Mouse (Mus musculus): ENCODE measurements at regions not wholly inside any gene's neighbourhood (a gene's known extent, or its start where the extent isn't known, plus 50 kb on each side); places are given as distances from the start of the nearest gene placed in this dataset.

DNA sequence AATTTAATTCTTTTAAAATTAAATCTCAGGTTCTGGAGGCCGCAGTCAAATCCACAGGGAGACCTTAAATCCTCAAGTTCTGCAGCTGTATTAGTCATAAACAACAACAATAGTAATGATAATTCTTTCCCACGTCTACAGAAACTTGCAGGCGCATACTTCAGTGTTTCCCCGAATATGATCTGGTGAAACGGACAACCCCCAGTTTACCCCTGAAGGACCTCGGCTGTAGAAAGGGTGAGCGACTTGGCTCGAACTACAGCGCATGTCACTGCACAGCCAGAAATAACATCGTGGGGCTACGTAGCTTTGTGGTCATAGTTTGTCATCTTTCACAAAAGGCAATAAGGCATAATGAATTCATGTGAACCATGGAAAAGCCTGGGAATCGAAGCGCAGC is 105.0 kb upstream of the Zeb2 start:
- peaks cover 3% of the 10 kb centered on the region for H3K27me3 ChIP-seq
- TF ChIP-seq CTCF (IDR thresholded peaks at IDR 0.05): no peak
- no peak for DNase-seq (ENCODE audit: low read depth, low spot score)
- ChIA-PET POLR2A (no interaction called here), CTCF (no interaction called here)
- in situ Hi-C loops (cut with MboI; ENCODE audit: low pct_unique_long_range_greater_than_20kb): no loop called here
- ATAC-seq: no peak

DNA sequence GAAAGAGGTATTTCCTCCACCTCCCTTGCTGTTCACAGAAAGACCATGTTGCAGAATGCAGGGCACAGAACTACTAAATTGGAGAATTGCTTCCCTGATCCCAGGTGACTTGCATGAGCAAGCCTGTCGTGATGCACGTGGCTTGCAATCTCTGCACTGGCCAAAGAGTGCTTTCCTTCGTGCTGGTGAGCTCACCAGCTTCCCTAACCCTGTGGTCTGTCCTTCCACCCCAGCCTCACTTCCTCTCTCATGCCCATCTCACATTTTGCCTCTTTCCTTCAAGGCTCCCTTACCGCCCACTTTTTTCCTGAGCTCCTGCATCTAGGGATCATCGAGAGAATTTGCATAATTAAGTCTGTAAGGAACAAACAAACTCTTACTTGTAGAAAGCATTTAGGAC is 102.7 kb upstream of the Zeb2 start:
- DNase-seq (ENCODE audit: low read depth, low spot score): no peak
- CTCF ChIA-PET: interaction anchor here (1.0 kb wide), 1 partner anchor 12 kb away, joined by 3 read pairs; no protein-coding TSS in a partner anchor
- in situ Hi-C loops (cut with MboI; ENCODE audit: low pct_unique_long_range_greater_than_20kb): no loop called here
- H3K27me3 ChIP-seq: peaks cover 3% of the 10 kb centered on the region
- no peak for ATAC-seq
- TF ChIP-seq CTCF (IDR thresholded peaks at IDR 0.05): no peak
- POLR2A ChIA-PET: interaction anchor here (1.4 kb wide), 1 partner anchor 9 kb away, joined by 4 read pairs; no protein-coding TSS in a partner anchor

DNA sequence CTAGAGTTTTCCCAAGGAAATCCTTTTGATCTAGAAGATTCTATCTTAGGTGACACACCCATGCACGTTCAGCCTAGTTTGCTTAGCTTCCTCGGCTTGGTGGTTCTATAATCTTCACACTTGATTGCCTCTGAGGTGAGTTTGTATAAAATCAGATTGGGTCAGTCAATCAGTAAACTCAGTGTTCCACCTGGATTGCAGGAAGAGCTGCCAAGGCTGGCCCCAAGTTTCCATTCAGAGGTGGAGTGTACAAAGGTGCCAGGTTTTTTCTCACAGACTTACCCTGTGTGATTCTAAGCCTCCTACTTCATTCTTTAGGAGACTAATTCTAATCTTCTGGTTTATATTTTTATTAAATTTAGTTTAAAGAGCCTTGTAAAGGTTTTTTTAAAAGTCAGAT is 95.6 kb upstream of the Zeb2 start:
- POLR2A ChIA-PET: no interaction called here
- H3K27me3 ChIP-seq: peaks cover 3% of the 10 kb centered on the region
- TF ChIP-seq CTCF (IDR thresholded peaks at IDR 0.05): no peak
- CTCF ChIA-PET: interaction anchor here (0.8 to 1.5 kb wide), 4 partner anchors 10 to 27 kb away, joined by 3 to 4 read pairs (median 4); no protein-coding TSS in a partner anchor
- ATAC-seq (no peak), DNase-seq (ENCODE audit: low read depth, low spot score) (no peak)
- in situ Hi-C loops (cut with MboI; ENCODE audit: low pct_unique_long_range_greater_than_20kb): no loop called here

DNA sequence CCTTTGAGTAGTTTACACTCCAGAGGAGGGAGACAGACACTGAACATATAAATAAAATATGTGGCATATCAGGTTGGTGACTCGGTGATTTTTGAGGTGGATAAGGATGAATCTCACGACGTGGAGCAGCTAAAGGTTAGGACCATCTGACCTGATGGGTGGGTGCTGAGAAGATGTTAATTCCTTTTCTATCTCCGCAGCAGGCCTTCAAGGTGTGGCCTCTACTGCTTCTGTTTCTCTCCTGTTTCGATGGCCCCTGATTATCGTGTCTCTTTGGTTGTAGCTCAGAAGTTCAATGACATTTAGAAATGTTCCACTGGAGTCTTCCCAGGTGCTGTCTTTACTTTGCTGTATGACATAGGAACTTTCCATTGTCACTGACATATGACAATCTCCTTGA is 91.3 kb upstream of the Zeb2 start:
- H3K27me3 ChIP-seq: no peaks in the 10 kb centered on the region
- ChIA-PET CTCF (no interaction called here), POLR2A (no interaction called here)
- no peak for ATAC-seq
- DNase-seq (ENCODE audit: low read depth, low spot score): no peak
- TF ChIP-seq CTCF (IDR thresholded peaks at IDR 0.05): no peak
- in situ Hi-C loops (cut with MboI; ENCODE audit: low pct_unique_long_range_greater_than_20kb): no loop called here

DNA sequence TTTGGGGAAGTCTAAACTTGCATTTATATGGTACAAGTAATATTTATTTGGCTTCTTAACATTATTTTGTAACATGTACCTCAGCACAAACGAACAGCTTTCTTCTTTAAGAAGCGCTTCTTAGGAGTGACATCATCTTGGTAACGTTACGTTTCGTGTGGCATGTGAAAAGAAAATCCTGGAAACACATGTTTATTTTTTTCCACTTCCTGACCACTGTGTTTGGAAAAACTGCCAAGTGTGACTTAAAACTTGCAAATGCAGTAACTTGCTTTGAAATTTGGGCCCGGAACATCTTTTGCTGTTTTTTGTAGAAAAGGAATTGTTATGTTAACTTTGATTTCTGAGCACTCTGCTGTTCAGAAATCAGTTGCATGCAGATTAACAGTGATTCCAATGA is 88.6 kb upstream of the Zeb2 start:
- in situ Hi-C loops (cut with MboI; ENCODE audit: low pct_unique_long_range_greater_than_20kb): no loop called here
- TF ChIP-seq CTCF (IDR thresholded peaks at IDR 0.05): no peak
- DNase-seq (ENCODE audit: low read depth, low spot score) (no peak), ATAC-seq (no peak)
- H3K27me3 ChIP-seq: no peaks in the 10 kb centered on the region
- ChIA-PET POLR2A (no interaction called here), CTCF (no interaction called here)

DNA sequence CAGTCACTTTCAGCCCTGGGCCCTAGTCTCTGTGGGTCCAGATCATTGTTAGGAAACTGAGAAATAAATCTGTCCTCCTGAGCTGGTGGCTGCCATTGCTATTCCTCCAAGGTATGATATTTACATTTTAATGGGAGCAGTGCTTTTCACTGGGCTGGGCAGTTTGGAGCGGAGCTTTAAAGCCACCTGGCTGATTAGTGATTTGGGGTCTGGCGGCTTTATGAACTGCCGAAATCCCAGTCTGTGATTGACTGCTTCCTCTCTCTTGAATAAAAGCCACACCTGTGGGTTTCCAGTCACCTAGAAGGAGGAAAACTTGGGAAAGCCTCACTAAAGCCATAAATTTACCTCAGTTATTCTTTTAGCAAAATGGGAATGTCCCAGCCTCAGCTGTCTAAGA is 88.0 kb upstream of the Zeb2 start:
- no peak for ATAC-seq
- no peak for TF ChIP-seq CTCF (IDR thresholded peaks at IDR 0.05)
- H3K27me3 ChIP-seq: no peaks in the 10 kb centered on the region
- CTCF ChIA-PET: no interaction called here
- POLR2A ChIA-PET: no interaction called here
- in situ Hi-C loops (cut with MboI; ENCODE audit: low pct_unique_long_range_greater_than_20kb): no loop called here
- DNase-seq (ENCODE audit: low read depth, low spot score): no peak

DNA sequence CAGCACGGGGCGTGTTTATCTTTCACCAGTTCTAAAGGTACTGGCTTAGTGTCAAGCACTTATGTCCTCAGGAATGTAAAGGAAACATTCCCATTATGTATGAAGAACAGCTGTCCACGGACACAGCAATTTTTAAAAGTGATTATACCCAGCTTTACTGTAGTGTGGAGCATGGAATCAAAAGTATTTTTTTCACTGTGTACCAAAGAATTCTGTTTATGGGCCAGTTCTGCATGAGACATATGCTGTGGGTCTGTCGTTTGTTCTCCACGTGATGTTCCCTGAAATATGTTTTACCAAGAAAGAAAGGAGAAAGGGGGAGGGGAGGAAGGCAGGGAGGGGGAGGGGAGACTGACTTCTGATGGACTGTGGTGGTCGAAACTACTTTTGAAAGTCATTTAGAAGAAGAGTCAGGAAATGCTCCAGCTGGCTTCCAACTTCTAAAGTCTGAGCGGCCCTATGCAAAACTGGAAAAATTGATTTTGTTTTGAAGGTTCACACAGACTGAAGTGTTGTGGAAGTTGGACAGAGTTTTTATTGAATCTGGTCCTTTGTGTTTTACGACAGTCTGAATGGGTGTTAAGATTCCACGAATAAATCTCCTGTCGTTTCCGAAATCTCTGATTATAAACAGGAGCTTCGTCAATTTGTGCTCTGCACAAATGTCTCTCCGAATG is 80.9 kb upstream of the Zeb2 start:
- TF ChIP-seq CTCF (IDR thresholded peaks at IDR 0.05): no peak
- H3K27me3 ChIP-seq: no peaks in the 10 kb centered on the region
- CTCF ChIA-PET: interaction anchor here (1.2 to 1.6 kb wide), 4 partner anchors 12 to 18 kb away, joined by 3 to 5 read pairs (median 4); no protein-coding TSS in a partner anchor
- DNase-seq (ENCODE audit: low read depth, low spot score) (no peak), ATAC-seq (no peak)
- POLR2A ChIA-PET: no interaction called here
- in situ Hi-C loops (cut with MboI; ENCODE audit: low pct_unique_long_range_greater_than_20kb): no loop called here

DNA sequence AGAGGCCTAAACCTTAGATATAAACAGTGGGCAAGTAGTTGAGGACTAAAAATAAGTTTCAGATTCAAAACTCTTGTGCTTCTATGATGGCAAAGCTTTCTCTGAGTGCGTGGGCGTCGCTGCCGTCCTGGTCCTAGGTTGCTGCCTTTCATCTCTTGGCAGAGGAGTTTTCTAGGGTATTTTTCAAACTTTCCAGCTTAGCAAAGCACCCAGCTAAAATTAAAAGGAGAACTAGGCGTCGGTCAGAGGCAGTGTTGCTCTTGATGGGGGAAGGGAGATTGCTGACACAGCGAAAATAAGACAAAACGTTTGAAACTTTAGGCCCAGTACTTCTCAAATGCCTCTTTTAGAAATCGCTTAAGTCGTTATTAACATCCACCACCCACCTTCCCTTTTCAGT is 80.1 kb upstream of the Zeb2 start:
- DNase-seq (ENCODE audit: low read depth, low spot score): no peak
- H3K27me3 ChIP-seq: no peaks in the 10 kb centered on the region
- ChIA-PET CTCF (interaction anchor here (1.2 to 1.6 kb wide), 4 partner anchors 13 to 17 kb away, joined by 3 to 5 read pairs (median 4); no protein-coding TSS in a partner anchor), POLR2A (no interaction called here)
- no peak for ATAC-seq
- in situ Hi-C loops (cut with MboI; ENCODE audit: low pct_unique_long_range_greater_than_20kb): no loop called here
- TF ChIP-seq CTCF (IDR thresholded peaks at IDR 0.05): no peak

DNA sequence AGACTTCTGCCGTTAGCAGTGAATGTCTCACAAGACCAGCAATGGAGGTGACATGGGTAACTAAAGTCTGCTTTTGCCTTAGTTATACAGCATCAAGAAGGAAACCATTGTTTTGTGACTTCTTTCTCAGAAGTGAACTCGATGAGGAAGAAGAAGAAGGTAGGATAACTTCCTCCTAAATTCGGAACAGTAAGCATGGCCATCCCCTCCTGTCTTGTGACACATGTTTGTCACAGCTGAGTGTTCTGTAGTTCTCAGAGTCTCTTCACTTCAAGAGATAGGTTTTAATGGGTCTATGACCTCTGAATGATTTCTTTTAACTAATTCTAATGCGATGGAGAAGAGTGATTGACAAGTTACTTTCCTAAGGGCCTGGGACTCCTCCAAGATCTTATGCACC is 79.3 kb upstream of the Zeb2 start:
- POLR2A ChIA-PET: no interaction called here
- no peaks in the 10 kb centered on the region for H3K27me3 ChIP-seq
- no peak for DNase-seq (ENCODE audit: low read depth, low spot score)
- in situ Hi-C loops (cut with MboI; ENCODE audit: low pct_unique_long_range_greater_than_20kb): no loop called here
- no peak for ATAC-seq
- CTCF ChIA-PET: interaction anchor here (1.6 kb wide), 1 partner anchor 14 kb away, joined by 5 read pairs; no protein-coding TSS in a partner anchor
- TF ChIP-seq CTCF (IDR thresholded peaks at IDR 0.05): no peak

DNA sequence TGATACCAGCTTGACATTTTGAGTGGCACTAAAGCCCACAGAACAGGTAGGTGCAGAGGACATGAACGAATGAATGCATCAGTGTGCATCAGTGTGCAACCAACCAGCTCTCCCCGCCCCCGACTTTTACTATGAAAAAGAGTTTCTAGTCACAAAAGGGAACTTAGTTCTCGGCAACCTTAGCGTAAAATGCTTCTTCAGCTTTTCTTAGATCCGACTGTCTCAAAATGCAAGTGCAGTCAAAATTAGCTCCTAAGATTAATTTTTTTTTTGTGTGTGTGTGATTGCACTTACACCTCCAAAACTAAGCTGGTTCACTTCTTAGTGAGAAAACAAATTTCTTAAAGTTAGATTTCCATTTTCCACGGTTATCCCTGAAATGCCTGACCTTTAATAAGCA is 77.1 kb upstream of the Zeb2 start:
- H3K27me3 ChIP-seq: no peaks in the 10 kb centered on the region
- CTCF ChIA-PET: interaction anchor here (1.2 to 1.9 kb wide), 2 partner anchors 12 to 56 kb away, joined by 3 to 5 read pairs; no protein-coding TSS in a partner anchor
- TF ChIP-seq CTCF (IDR thresholded peaks at IDR 0.05): no peak
- in situ Hi-C loops (cut with MboI; ENCODE audit: low pct_unique_long_range_greater_than_20kb): no loop called here
- DNase-seq (ENCODE audit: low read depth, low spot score) (no peak), ATAC-seq (no peak)
- POLR2A ChIA-PET: no interaction called here

DNA sequence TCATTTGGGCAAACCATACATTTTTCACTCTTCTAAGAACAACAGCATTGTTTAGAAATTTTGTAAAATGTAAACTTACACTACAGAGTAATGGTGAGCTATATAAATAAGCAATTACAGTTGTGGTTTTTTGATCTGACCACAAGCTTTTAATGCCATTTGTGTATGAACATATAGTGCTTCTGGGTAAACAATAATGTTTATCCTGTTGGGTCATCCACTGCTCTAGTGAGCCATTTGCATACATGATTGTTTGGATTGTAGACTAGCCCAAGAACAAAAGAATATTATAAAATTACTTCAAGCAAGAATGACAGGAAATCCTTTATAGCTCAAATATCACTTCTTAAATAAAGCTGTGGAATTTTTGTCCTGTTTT is 68.4 kb upstream of the Zeb2 start:
- DNase-seq (ENCODE audit: low read depth, low spot score) (no peak), ATAC-seq (no peak)
- ChIA-PET CTCF (interaction anchor here (1.2 kb wide), 1 partner anchor 27 kb away, joined by 4 read pairs; no protein-coding TSS in a partner anchor), POLR2A (no interaction called here)
- no peaks in the 10 kb centered on the region for H3K27me3 ChIP-seq
- no peak for TF ChIP-seq CTCF (IDR thresholded peaks at IDR 0.05)
- in situ Hi-C loops (cut with MboI; ENCODE audit: low pct_unique_long_range_greater_than_20kb): no loop called here

Measured in Patski (cell line).